8 mouse cellular contexts compared by ENCODE assay signal in the genomic region with DNA sequence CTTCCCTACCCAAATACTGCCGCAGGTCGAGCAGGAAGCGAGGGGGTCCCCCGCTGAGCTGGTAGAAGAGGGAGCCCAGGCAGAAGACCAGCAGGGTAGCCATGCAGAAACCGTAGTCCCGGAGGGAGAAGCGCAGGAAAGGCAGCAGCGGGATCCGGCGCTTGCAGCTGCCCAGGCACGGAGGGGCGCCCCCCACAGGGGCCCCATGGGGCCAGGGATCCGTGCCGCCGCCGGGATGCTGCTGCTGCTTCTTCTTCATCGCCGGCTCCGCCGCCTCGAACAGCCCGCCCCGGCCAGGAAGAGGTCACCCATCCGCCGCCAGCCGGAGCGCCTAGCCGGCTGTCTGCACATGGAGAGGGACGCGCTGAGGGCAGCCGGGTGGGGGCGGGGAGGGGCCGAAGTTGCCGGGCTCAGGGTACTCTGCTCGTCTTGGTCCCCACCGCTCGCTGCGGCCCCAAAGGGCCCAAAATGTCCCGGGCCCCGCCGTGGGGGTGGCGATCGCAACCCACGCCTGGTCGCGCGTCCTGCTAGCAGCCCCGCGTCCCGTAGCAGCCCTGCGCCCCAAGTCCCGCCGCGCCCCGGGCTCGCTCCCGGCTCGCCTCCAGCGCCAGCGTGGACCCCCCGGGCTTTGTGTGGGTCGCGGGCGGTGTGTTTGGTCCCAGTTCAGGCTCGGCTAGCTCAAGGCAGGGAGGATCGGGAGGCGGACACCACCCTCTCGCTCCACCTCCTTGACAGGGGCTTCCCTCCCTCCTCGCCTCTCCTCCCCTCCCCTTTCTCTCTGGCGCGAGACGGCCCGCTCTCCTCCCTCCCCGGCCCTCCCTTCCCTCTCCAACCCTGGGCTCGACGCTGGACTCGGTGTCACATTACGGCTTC. TPM values are rescaled to one million over a fixed set of nuclear protein-coding genes. Genes with fewer than 3 reads are reported as not detected.
DNase-seq lines count a peak whose midpoint lies in the region; ATAC-seq and TF ChIP-seq lines count a peak whose summit lies in the region.

A gene (minus strand): TSS at position 685 of the 873 bp plus-strand sequence.

- under 1% methylated on average over 73 of the region's 78 CpGs for WGBS in embryonic facial prominence, embryonic 13.5 days
- WGBS in kidney, adult 2 months = under 1% methylated on average over 75 of the region's 78 CpGs
- under 1% methylated on average over 67 of the region's 78 CpGs for WGBS in limb, embryonic 15.5 days
- under 1% methylated on average over 69 of the region's 78 CpGs for WGBS in midbrain, embryonic 15.5 days

- peaks cover 7% of the 10 kb centered on the region; the same call in 1 of the 2 replicates for H3K27me3 ChIP-seq in embryonic facial prominence, embryonic 13.5 days
- H3K27me3 ChIP-seq in kidney, adult 2 months (replicated peaks; ENCODE audit: control insufficient read depth, insufficient read depth, low read length) = no peaks in the 10 kb centered on the region
- 0 out of 2 replicates have a peak, but pooled peaks cover 3% of the 10 kb centered on the region for H3K27me3 ChIP-seq in limb, embryonic 15.5 days
- H3K27me3 ChIP-seq in midbrain, embryonic 15.5 days (replicated peaks) = peaks cover 17% of the 10 kb centered on the region; the same call in 1 of the 2 replicates

- no peak for TF ChIP-seq CTCF in kidney, adult 2 months (conservative IDR thresholded peaks at IDR 0.05; ENCODE audit: insufficient read depth, insufficient read length, low read depth, low read length)

- peak within 1 kb of the TSS; percentile 93 for H3K4me2 ChIP-seq in embryonic facial prominence, embryonic 13.5 days
- H3K4me2 ChIP-seq in limb, embryonic 15.5 days = peak within 1 kb of the TSS; percentile 90
- peak within 1 kb of the TSS; percentile 94 for H3K4me2 ChIP-seq in midbrain, embryonic 15.5 days

- H3K4me3 ChIP-seq in embryonic facial prominence, embryonic 13.5 days = peak within 1 kb of the TSS; percentile 79
- peak within 1 kb of the TSS; percentile 79 for H3K4me3 ChIP-seq in kidney, adult 2 months (ENCODE audit: insufficient read depth, low read depth, low read length)
- H3K4me3 ChIP-seq in limb, embryonic 15.5 days = peak within 1 kb of the TSS; percentile 84
- H3K4me3 ChIP-seq in midbrain, embryonic 15.5 days = peak within 1 kb of the TSS; percentile 88

- peak within 1 kb of the TSS; percentile 83 for H3K9ac ChIP-seq in embryonic facial prominence, embryonic 13.5 days
- peak within 1 kb of the TSS; percentile 74 for H3K9ac ChIP-seq in limb, embryonic 15.5 days
- H3K9ac ChIP-seq in midbrain, embryonic 15.5 days = peak within 1 kb of the TSS; percentile 69

- H3K9me3 ChIP-seq in embryonic facial prominence, embryonic 13.5 days = no peaks in the 10 kb centered on the region
- H3K9me3 ChIP-seq in limb, embryonic 15.5 days = no peaks in the 10 kb centered on the region
- H3K9me3 ChIP-seq in midbrain, embryonic 15.5 days = no peaks in the 10 kb centered on the region

- peak within 1 kb of the TSS; percentile 78 for H3K27ac ChIP-seq in embryonic facial prominence, embryonic 13.5 days
- H3K27ac ChIP-seq in kidney, adult 2 months (ENCODE audit: insufficient read depth, low read depth, low read length) = peak within 1 kb of the TSS; percentile 55; the same call in 1 of the 2 replicates
- H3K27ac ChIP-seq in limb, embryonic 15.5 days = peak within 1 kb of the TSS; percentile 88
- H3K27ac ChIP-seq in midbrain, embryonic 15.5 days = no peak within 1 kb of the TSS

- no peak for TF ChIP-seq POLR2A in kidney, adult 2 months (IDR thresholded peaks at IDR 0.05; ENCODE audit: low read depth, low read length)

- H3K36me3 ChIP-seq in embryonic facial prominence, embryonic 13.5 days = no peaks in the 10 kb centered on the region
- H3K36me3 ChIP-seq in kidney, adult 2 months (ENCODE audit: control insufficient read depth, insufficient read depth, low read length) = no peaks in the 10 kb centered on the region
- no peaks in the 10 kb centered on the region for H3K36me3 ChIP-seq in limb, embryonic 15.5 days
- H3K36me3 ChIP-seq in midbrain, embryonic 15.5 days (replicated peaks) = no peaks in the 10 kb centered on the region

- DNase-seq in layer of hippocampus, adult 11-12 months (ENCODE audit: low spot score) = peak; percentile 73
- DNase-seq in layer of hippocampus, adult 9-10 months (ENCODE audit: low spot score) = no peak
- DNase-seq in heart, adult 8-10 months (ENCODE audit: low spot score) = peak; percentile 75
- DNase-seq in kidney, adult 2 months = peak; percentile 76
- peak; percentile 44 to 45 for DNase-seq in spleen, postnatal 36 days (ENCODE audit: low spot score in 2 of 2)

- peaks cover 30% of the 10 kb centered on the region for H3K4me1 ChIP-seq in embryonic facial prominence, embryonic 13.5 days
- peaks cover 5% of the 10 kb centered on the region; the same call in 1 of the 2 replicates for H3K4me1 ChIP-seq in kidney, adult 2 months (ENCODE audit: control insufficient read depth, insufficient read depth, low read length)
- peaks cover 27% of the 10 kb centered on the region for H3K4me1 ChIP-seq in limb, embryonic 15.5 days
- peaks cover 18% of the 10 kb centered on the region for H3K4me1 ChIP-seq in midbrain, embryonic 15.5 days

- peak; percentile 93 for ATAC-seq in embryonic facial prominence, embryonic 13.5 days (ENCODE audit: insufficient number of reproducible peaks, insufficient read depth, low FRiP score, low TSS enrichment, low read depth)
- ATAC-seq in limb, embryonic 15.5 days (ENCODE audit: insufficient number of reproducible peaks, low FRiP score, low TSS enrichment, low read depth) = peak; percentile 93
- ATAC-seq in midbrain, embryonic 15.5 days (replicated peaks) = peak; percentile 90

RNA-seq across cellular contexts. Expression of the gene that starts here (rescaled TPM):
- polyA plus RNA-seq in embryonic facial prominence, embryonic 13.5 days (2015; fragmentation: Nextera tagmentation; extraction: Ambion mirVana) = 7.9 and 8.5 TPM in 2 replicates
- total RNA-seq in heart, adult 8-10 months (2022) = 1 to 10 TPM; 1.2 to 1.8 (median 1.5) TPM
- 1.5 and 1.6 TPM in 2 replicates for polyA plus RNA-seq in kidney, adult 2 months (2012; rRNA removed)
- 9.4 and 11.5 TPM in 2 replicates for polyA plus RNA-seq in limb, embryonic 15.5 days (2015; fragmentation: Nextera tagmentation; extraction: Ambion mirVana)
- polyA plus RNA-seq in midbrain, embryonic 15.5 days (2015; fragmentation: Nextera tagmentation; extraction: Ambion mirVana) = 4.5 and 4.9 TPM in 2 replicates
